Mouse (Mus musculus): ENCODE data around the gene Prl2a1.
"Not testable (repeated sequence)": the region's sequence is repeated elsewhere in the genome, so short reads cannot be mapped to it uniquely, and the experiment has no call there.

The Prl2a1 gene

GRCm38 (mm10) chr13:27801354-27801753 lies at the start of gene Prl2a1:
TSS of gene Prl2a1 (plus strand) at chr13:27801654.
- DNase-seq (ENCODE audit: low read depth): no peak

GRCm38 (mm10) chr13:27780704-27781103 lies 20.8 kb upstream of the Prl2a1 start, which contains the start of gene Prl7c1:
TSS of gene Prl7c1 (minus strand) at chr13:27780804.
- not testable (repeated sequence) for DNase-seq (ENCODE audit: low read depth)

GRCm38 (mm10) chr13:27799303-27799702 lies 2.2 kb upstream of the Prl2a1 start:
- no peak for DNase-seq (ENCODE audit: low read depth)

- DNase-seq (ENCODE audit: low read depth): no peak
Observed at GRCm38 (mm10) chr13:27802765-27803164, 1.3 kb downstream of the Prl2a1 start.

GRCm38 (mm10) chr13:27849042-27849441 lies 47.6 kb downstream of the Prl2a1 start, which contains the start of gene Prl2c1:
TSS of gene Prl2c1 (plus strand) at chr13:27849342.
- no peak for DNase-seq (ENCODE audit: low read depth)

Data from naive thymus-derived CD4-positive, alpha-beta T cell, adult 2 months (primary cell).